Mouse (Mus musculus): Measurements from ENCODE around the gene Hdac4. TPM values are rescaled to one million over a fixed set of nuclear protein-coding genes. Genes with fewer than 3 reads are reported as not detected.

The Hdac4 gene
- polyA plus RNA-seq, 1 experiment from 2014 or later: 21.9 TPM

DNA sequence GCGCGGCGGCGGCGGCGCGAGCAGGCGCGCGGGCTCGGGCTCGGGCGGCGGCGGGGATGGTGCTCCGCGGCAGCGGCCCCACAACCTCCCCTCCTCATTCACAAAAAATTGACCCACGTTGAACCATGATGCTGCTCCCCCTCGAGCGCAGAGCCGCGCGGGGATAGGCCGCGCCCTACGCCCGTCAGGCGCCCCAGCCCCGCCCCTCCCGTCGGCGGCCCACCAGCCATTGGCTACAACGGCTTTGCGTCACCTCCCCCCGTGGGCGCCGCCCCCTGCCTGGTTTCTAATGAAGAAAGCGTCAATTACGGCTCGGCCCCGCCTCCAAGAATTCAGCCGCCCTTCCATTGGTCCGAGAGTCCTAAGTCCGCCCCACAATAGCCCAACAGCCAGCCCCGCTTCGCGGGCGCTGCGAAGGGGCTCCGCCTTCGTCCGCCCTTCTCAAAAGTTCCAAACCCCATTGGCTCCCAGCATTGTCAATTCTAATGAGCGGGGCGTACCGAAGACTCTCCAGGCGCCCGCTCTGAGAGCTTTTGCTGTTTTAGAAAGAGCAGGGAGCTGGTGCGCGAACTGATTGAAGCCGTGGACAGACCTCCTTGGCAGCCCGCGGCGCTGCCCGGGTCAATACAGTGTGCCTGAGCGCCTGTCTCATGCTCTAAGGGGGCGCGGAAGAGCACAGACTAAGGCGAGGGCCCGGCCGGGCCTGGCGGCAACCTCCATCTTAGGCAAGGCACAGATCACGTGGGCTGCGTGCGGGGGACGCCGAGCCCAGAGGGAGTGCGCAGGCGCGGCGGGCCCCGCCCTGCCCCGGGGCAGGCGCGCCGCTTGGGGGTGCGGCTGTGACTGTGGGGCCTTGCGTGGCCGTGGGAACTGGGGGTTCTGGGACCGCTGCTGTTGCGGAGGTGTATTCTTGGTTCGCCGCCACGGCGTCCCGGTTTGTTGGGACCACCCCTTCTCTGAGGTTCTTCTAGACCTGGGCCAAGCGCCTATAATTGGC, 15.1 kb downstream of the Hdac4 start:
- under 1% methylated on average over 83 of the region's 97 CpGs for WGBS
- ATAC-seq (ENCODE audit: low FRiP score): peak; percentile 97
- Histone ChIP-seq H3K9me3 (ENCODE audit: control insufficient read depth, low read length) (no peaks in the 10 kb centered on the region), H3K27me3 (ENCODE audit: control insufficient read depth, insufficient read depth, low read length) (no peaks in the 10 kb centered on the region), H3K4me2 (peak overlapping the region; percentile 81), H3K27ac (ENCODE audit: low read depth, low read length) (peak overlapping the region; percentile 96), H3K4me1 (ENCODE audit: control insufficient read depth, insufficient read depth, low read length) (peaks cover 27% of the 10 kb centered on the region), H3K36me3 (ENCODE audit: control insufficient read depth, insufficient read depth, low read length) (no peaks in the 10 kb centered on the region), H3K4me3 (ENCODE audit: low read depth, low read length) (peak overlapping the region; percentile 96), H3K9ac (ENCODE audit: low read length) (peak overlapping the region; percentile 95)
- DNase-seq (ENCODE audit: low spot score, missing footprints): peak; percentile 100

DNA sequence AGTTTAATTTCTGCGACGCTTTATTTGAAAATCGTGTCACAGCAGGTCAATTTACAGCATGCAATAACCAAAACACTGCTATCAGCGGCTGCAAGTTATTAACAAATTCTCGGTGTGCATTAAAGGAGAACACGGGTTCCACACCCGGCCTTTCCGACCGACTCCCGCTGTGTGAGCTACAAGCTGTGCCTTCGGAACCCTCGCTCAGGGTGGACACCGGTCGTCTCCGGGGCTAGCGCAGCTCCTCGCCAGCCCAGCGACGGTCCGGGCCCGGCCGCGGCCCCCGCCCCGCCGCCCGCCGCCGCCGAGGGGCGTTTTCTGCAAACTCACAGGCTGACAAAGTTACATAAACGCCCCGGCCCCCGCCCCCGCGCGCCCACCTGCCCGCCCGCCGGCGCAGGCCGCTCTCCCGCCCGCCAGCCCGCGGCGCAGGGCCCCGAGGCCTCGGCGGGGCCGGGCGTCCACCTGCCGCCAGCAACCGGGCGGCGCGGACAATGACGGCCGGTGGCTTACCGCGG, 16.0 kb downstream of the Hdac4 start:
- H3K9me3 ChIP-seq (ENCODE audit: control insufficient read depth, low read length): no peaks in the 10 kb centered on the region
- peak overlapping the region; percentile 96 for H3K4me3 ChIP-seq (ENCODE audit: low read depth, low read length)
- 0 out of 2 replicates have a peak, but pooled peaks have one; percentile 1 for ATAC-seq (ENCODE audit: low FRiP score)
- no peaks in the 10 kb centered on the region for H3K27me3 ChIP-seq (ENCODE audit: control insufficient read depth, insufficient read depth, low read length)
- WGBS: under 1% methylated on average over 52 of the region's 61 CpGs
- no peaks in the 10 kb centered on the region for H3K36me3 ChIP-seq (ENCODE audit: control insufficient read depth, insufficient read depth, low read length)
- H3K27ac ChIP-seq (ENCODE audit: low read depth, low read length): peak overlapping the region; percentile 93
- peak overlapping the region; percentile 95 for H3K9ac ChIP-seq (ENCODE audit: low read length)
- peak overlapping the region; percentile 81 for H3K4me2 ChIP-seq
- DNase-seq (ENCODE audit: low spot score, missing footprints): peak; percentile 95
- H3K4me1 ChIP-seq (ENCODE audit: control insufficient read depth, insufficient read depth, low read length): peaks cover 32% of the 10 kb centered on the region

DNA sequence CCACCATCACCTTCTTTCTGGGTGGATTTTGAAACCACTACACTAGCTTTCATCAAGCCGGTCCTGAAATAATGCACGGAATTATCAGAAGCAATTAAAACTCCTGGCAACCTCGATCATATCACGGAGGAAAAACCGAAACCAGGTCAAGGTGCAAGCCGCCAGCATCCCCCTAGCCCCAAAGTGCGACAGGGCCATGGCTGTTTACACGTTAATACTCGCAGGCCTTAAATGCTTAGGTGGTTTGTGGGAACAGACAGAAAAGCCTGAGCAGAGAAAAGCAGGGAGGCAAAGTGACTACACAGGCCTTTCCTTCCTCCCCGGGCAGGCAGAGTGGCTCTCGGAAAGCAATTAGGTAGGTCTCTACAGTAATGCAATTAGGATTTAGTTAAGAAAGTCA, 16.4 kb downstream of the Hdac4 start:
- ATAC-seq (ENCODE audit: low FRiP score) (no peak), DNase-seq (ENCODE audit: low spot score, missing footprints) (peak; percentile 87)
- H3K4me2 ChIP-seq: peak overlapping the region; percentile 81
- H3K36me3 ChIP-seq (ENCODE audit: control insufficient read depth, insufficient read depth, low read length): no peaks in the 10 kb centered on the region
- H3K27me3 ChIP-seq (ENCODE audit: control insufficient read depth, insufficient read depth, low read length): no peaks in the 10 kb centered on the region
- H3K27ac ChIP-seq (ENCODE audit: low read depth, low read length): no peak overlapping the region; the same call in 1 of the 2 replicates
- WGBS: 8% methylated on average over 11 of the region's 11 CpGs
- H3K9me3 ChIP-seq (ENCODE audit: control insufficient read depth, low read length): no peaks in the 10 kb centered on the region
- H3K4me1 ChIP-seq (ENCODE audit: control insufficient read depth, insufficient read depth, low read length): peaks cover 33% of the 10 kb centered on the region
- peak overlapping the region; percentile 96 for H3K4me3 ChIP-seq (ENCODE audit: low read depth, low read length)
- peak overlapping the region; percentile 95 for H3K9ac ChIP-seq (ENCODE audit: low read length)

DNA sequence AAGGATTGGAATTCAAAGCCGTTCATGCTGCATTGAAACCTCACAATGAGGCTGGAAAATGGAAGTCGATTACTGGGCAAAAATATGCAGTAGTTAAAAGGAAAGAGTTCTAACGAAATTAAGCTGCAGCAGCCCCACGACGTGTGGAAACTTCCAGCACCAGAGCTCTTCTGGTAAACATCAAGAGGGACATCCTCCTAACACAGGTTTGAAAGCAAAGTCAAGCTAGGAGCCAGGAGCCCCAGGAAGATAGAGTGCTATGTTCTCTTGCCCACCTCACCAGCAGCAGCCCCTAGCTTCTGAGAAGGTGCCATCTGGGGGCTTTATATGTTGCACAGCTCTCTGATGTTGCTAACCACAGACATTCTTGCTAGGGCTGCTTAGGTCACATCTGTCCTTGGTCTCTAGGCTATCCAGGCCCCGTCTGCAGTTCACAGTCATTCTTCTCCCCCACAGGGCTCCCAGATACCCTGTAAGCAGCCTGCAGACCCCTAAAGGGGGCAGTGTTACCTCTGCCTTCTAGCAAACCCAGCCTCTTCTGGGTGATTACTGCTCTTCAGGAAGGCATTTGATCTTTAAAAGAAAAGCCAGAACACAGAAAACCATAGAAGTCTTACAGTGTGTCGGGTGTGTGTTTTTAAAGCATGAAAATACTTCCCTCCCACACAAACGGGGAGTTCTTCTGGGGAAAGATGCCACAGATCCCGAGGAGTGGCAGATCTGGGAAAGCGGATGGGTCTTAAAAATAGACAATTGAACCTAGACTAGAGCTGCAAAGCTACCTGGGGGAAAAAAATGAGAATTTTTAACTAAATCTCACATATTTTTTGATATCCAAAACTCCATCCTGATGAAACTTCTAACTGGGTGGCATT, 17.2 kb downstream of the Hdac4 start:
- no peak for ATAC-seq (ENCODE audit: low FRiP score)

DNA sequence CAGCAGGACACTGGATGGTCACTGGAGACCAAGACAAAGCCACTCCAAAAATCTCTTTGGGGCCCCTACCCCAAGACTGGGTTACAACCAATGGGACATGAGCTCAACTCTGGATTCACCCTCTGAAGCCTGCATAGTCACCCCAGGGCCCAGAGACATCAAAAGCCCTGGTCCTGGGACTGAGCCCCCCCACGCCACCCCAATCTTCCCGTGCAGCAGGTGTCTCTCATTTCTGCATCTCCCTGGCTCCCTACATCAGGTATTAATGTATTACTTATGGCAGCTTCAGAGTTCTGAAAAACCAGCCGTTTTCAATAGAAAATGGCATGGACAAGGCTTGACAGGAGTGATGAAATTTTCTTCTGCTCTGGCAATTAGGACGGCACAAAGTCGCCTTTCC, 17.9 kb downstream of the Hdac4 start:
- 0 out of 2 replicates have a peak overlapping the region, but pooled peaks have one; percentile 51 for H3K27ac ChIP-seq (ENCODE audit: low read depth, low read length)

More for the DNA sequence above, 17.2 kb downstream of the Hdac4 start:
- peak overlapping the region; percentile 81 for H3K4me2 ChIP-seq
- peak; percentile 92 for DNase-seq (ENCODE audit: low spot score, missing footprints)
- H3K9me3 ChIP-seq (ENCODE audit: control insufficient read depth, low read length): no peaks in the 10 kb centered on the region
- peaks cover 33% of the 10 kb centered on the region for H3K4me1 ChIP-seq (ENCODE audit: control insufficient read depth, insufficient read depth, low read length)
- peak overlapping the region; percentile 95 for H3K9ac ChIP-seq (ENCODE audit: low read length)
- H3K27me3 ChIP-seq (ENCODE audit: control insufficient read depth, insufficient read depth, low read length): no peaks in the 10 kb centered on the region
- peak overlapping the region; percentile 51; the same call in 1 of the 2 replicates for H3K27ac ChIP-seq (ENCODE audit: low read depth, low read length)
- WGBS: 19% methylated on average over 10 of the region's 10 CpGs
- H3K4me3 ChIP-seq (ENCODE audit: low read depth, low read length): peak overlapping the region; percentile 96
- no peaks in the 10 kb centered on the region for H3K36me3 ChIP-seq (ENCODE audit: control insufficient read depth, insufficient read depth, low read length)

DNA sequence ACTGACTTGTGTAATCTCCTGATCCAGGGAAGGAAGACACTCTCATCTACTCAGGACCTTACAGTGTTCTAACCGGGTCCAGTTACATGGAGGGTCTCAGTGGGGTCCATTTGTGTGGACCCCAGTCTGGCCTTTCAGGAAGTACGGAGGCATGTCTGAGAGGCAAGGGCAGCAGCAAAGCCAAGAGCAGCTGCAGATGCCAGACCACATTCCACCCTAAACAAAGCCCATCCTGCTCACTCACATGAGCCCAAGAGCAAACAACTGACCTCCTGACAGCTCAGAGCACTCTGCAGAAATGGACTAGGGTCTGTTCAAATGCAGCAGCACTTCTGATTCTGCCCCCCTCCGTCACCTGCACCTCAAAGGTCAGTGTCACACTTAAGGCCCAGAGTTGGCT, 18.3 kb downstream of the Hdac4 start:
- Histone ChIP-seq H3K4me2 (peak overlapping the region; percentile 81), H3K4me1 (ENCODE audit: control insufficient read depth, insufficient read depth, low read length) (peaks cover 33% of the 10 kb centered on the region), H3K9me3 (ENCODE audit: control insufficient read depth, low read length) (no peaks in the 10 kb centered on the region), H3K36me3 (ENCODE audit: control insufficient read depth, insufficient read depth, low read length) (no peaks in the 10 kb centered on the region), H3K27ac (ENCODE audit: low read depth, low read length) (0 out of 2 replicates have a peak overlapping the region, but pooled peaks have one; percentile 51), H3K4me3 (ENCODE audit: low read depth, low read length) (no peak overlapping the region), H3K9ac (ENCODE audit: low read length) (peak overlapping the region; percentile 20; the same call in 1 of the 2 replicates), H3K27me3 (ENCODE audit: control insufficient read depth, insufficient read depth, low read length) (no peaks in the 10 kb centered on the region)
- DNase-seq (ENCODE audit: low spot score, missing footprints): no peak
- WGBS: 50% methylated on average over 3 of the region's 3 CpGs
- ATAC-seq (ENCODE audit: low FRiP score): no peak

More for the DNA sequence above, 17.9 kb downstream of the Hdac4 start:
- Histone ChIP-seq H3K36me3 (ENCODE audit: control insufficient read depth, insufficient read depth, low read length) (no peaks in the 10 kb centered on the region), H3K4me3 (ENCODE audit: low read depth, low read length) (0 out of 2 replicates have a peak overlapping the region, but pooled peaks have one; percentile 7), H3K9me3 (ENCODE audit: control insufficient read depth, low read length) (no peaks in the 10 kb centered on the region), H3K4me1 (ENCODE audit: control insufficient read depth, insufficient read depth, low read length) (peaks cover 33% of the 10 kb centered on the region), H3K4me2 (peak overlapping the region; percentile 81), H3K9ac (ENCODE audit: low read length) (peak overlapping the region; percentile 12; the same call in 1 of the 2 replicates), H3K27me3 (ENCODE audit: control insufficient read depth, insufficient read depth, low read length) (no peaks in the 10 kb centered on the region)
- DNase-seq (ENCODE audit: low spot score, missing footprints) (peak; percentile 86), ATAC-seq (ENCODE audit: low FRiP score) (no peak)
- 23% methylated on average over 5 of the region's 5 CpGs for WGBS

DNA sequence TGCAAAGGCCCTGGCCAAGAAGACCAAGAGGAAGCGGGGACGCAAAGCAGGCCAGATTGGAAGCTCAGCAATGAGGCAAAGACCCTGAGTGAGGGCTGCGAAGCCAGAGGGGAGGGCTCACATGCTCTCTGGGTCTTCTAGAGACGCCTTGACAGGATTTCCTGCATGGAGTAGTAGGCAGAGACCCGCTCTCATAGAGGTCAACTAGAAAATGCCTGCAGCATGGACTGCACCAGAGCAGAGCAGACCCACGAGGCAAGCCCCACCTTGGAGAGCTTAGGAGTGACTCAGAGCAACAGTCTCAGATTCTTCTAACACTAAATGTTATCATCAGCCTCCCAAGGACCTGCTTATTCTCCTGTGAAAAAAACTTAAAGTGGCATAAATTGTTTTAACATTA, 20.2 kb downstream of the Hdac4 start:
- Histone ChIP-seq H3K9ac (ENCODE audit: low read length) (no peak overlapping the region), H3K4me3 (ENCODE audit: low read depth, low read length) (no peak overlapping the region), H3K9me3 (ENCODE audit: control insufficient read depth, low read length) (no peaks in the 10 kb centered on the region), H3K36me3 (ENCODE audit: control insufficient read depth, insufficient read depth, low read length) (no peaks in the 10 kb centered on the region), H3K27me3 (ENCODE audit: control insufficient read depth, insufficient read depth, low read length) (no peaks in the 10 kb centered on the region), H3K4me1 (ENCODE audit: control insufficient read depth, insufficient read depth, low read length) (peaks cover 28% of the 10 kb centered on the region), H3K27ac (ENCODE audit: low read depth, low read length) (no peak overlapping the region), H3K4me2 (no peak overlapping the region)
- no peak for DNase-seq (ENCODE audit: low spot score, missing footprints)
- WGBS: 86% methylated on average over 6 of the region's 6 CpGs
- ATAC-seq (ENCODE audit: low FRiP score): no peak

DNA sequence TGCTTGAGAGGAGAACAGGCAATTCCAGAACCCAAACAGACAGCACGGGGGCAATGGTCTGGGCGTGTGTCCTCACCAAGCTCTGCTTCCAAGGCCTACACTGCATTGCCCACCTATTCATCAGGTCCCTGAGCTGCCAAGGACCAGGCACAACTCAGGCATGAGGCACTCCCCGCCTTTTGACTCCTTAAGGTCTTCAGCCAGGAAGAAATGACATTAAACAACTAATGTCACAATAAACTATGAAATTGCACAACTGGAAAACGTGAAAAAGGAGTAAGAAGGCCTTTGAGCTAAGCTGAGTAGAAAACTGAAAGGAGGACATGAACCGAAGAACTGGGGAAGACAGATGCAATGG, 20.6 kb downstream of the Hdac4 start:
- no peak overlapping the region for H3K27ac ChIP-seq (ENCODE audit: low read depth, low read length)
- no peak overlapping the region for H3K4me3 ChIP-seq (ENCODE audit: low read depth, low read length)
- no peak overlapping the region for H3K9ac ChIP-seq (ENCODE audit: low read length)
- H3K36me3 ChIP-seq (ENCODE audit: control insufficient read depth, insufficient read depth, low read length): no peaks in the 10 kb centered on the region
- H3K4me2 ChIP-seq: no peak overlapping the region
- H3K4me1 ChIP-seq (ENCODE audit: control insufficient read depth, insufficient read depth, low read length): peaks cover 28% of the 10 kb centered on the region
- no peaks in the 10 kb centered on the region for H3K9me3 ChIP-seq (ENCODE audit: control insufficient read depth, low read length)
- no peaks in the 10 kb centered on the region for H3K27me3 ChIP-seq (ENCODE audit: control insufficient read depth, insufficient read depth, low read length)
- 87% methylated on average over 5 of the region's 5 CpGs for WGBS
- no peak for ATAC-seq (ENCODE audit: low FRiP score)
- DNase-seq (ENCODE audit: low spot score, missing footprints): no peak
